Mouse (Mus musculus) kidney, postnatal 10 days (tissue): ENCODE results near the gene Fas.

Source experiments
- DNase-seq: peaks from one replicate; pipeline ENCODE4 v3.0.0; 2021; ENCODE audit warnings: mixed read lengths

Gene Fas

GRCm38 (mm10) chr19:34289948-34290789 is at the start of gene Fas:
Fas (plus strand) TSS chr19:34290666.
- DNase-seq: peak; percentile 87

GRCm38 (mm10) chr19:34241247-34241915 is 49.1 kb upstream of the Fas start:
- DNase-seq: no peak

GRCm38 (mm10) chr19:34242925-34243324 is 47.5 kb upstream of the Fas start:
- DNase-seq: no peak

- peak; percentile 71 for DNase-seq
These were observed 46.4 kb upstream of the Fas start for GRCm38 (mm10) chr19:34244056-34244455.

- DNase-seq: no peak
These were observed 41.9 kb upstream of the Fas start for GRCm38 (mm10) chr19:34248558-34248957.

GRCm38 (mm10) chr19:34250621-34251020 is 39.8 kb upstream of the Fas start:
- DNase-seq: no peak

- DNase-seq: no peak
These were observed 38.6 kb upstream of the Fas start for GRCm38 (mm10) chr19:34251900-34252299.

GRCm38 (mm10) chr19:34252450-34252849 is 38.0 kb upstream of the Fas start:
- DNase-seq: peak; percentile 20

GRCm38 (mm10) chr19:34254101-34254879 is 36.2 kb upstream of the Fas start:
- DNase-seq: peak; percentile 46

- peak; percentile 76 for DNase-seq
These were observed 35.4 kb upstream of the Fas start, which contains the start of gene Acta2 for GRCm38 (mm10) chr19:34254880-34255681. Acta2 (minus strand) TSS chr19:34255590.

GRCm38 (mm10) chr19:34256149-34256548 is 34.3 kb upstream of the Fas start:
- DNase-seq: no peak

GRCm38 (mm10) chr19:34256936-34257335 is 33.5 kb upstream of the Fas start:
- no peak for DNase-seq

GRCm38 (mm10) chr19:34262273-34262974 is 28.0 kb upstream of the Fas start:
- no peak for DNase-seq

GRCm38 (mm10) chr19:34265604-34266193 is 24.8 kb upstream of the Fas start:
- peak; percentile 13 for DNase-seq

GRCm38 (mm10) chr19:34268991-34269390 is 21.5 kb upstream of the Fas start:
- DNase-seq: no peak

- DNase-seq: no peak
These were observed 20.2 kb upstream of the Fas start for GRCm38 (mm10) chr19:34270106-34270726.

- no peak for DNase-seq
These were observed 19.5 kb upstream of the Fas start for GRCm38 (mm10) chr19:34270824-34271464.

GRCm38 (mm10) chr19:34273073-34273472 is 17.4 kb upstream of the Fas start:
- DNase-seq: no peak

GRCm38 (mm10) chr19:34278078-34278477 is 12.4 kb upstream of the Fas start:
- DNase-seq: no peak

GRCm38 (mm10) chr19:34283614-34284013 is 6.9 kb upstream of the Fas start:
- DNase-seq: no peak
